Mouse (Mus musculus): Measurements from ENCODE around the gene Mlec.

- no peak for TF ChIP-seq CTCF (IDR thresholded peaks at IDR 0.05; ENCODE audit: low read depth, low read length)
- no peak for TF ChIP-seq POLR2A (IDR thresholded peaks at IDR 0.05; ENCODE audit: borderline replicate concordance, low read depth, low read length)
Observed at GRCm38 (mm10) chr5:115160655-115161054, 2.7 kb upstream of the Mlec start.

All from bone marrow macrophage, adult 2 months (primary cell).